Mouse (Mus musculus): ENCODE measurements at regions not wholly inside any gene's neighbourhood (a gene's known extent, or its start where the extent isn't known, plus 50 kb on each side); places are given as distances from the start of the nearest gene placed in this dataset.

- H3K4me1 ChIP-seq, result peaks cover 22% of the 10 kb centered on the region
- peak; percentile 93 for ATAC-seq (replicated peaks)
- peak overlapping the region; percentile 84 for H3K27ac ChIP-seq (replicated peaks)
These were observed 241.8 kb upstream of the Fbxo33 start for GRCm38 (mm10) chr12:59460997-59461961.

GRCm38 (mm10) chr12:59456175-59456851 is 236.8 kb upstream of the Fbxo33 start:
- ATAC-seq (replicated peaks), result no peak
- H3K36me3 ChIP-seq, result no peaks in the 10 kb centered on the region

More at GRCm38 (mm10) chr12:59460997-59461961, 241.8 kb upstream of the Fbxo33 start:
- WGBS, result 25% methylated on average over 10 of the region's 10 CpGs
- no peaks in the 10 kb centered on the region for H3K36me3 ChIP-seq
- H3K4me3 ChIP-seq, result no peak overlapping the region
- 0 out of 2 replicates have a peak overlapping the region, but pooled peaks have one; percentile 1 for H3K4me2 ChIP-seq (replicated peaks)
- no peaks in the 10 kb centered on the region for H3K27me3 ChIP-seq
- no peaks in the 10 kb centered on the region for H3K9me3 ChIP-seq
- H3K9ac ChIP-seq (replicated peaks), result no peak overlapping the region

GRCm38 (mm10) chr12:59415051-59415450 is 195.5 kb upstream of the Fbxo33 start:
- no peaks in the 10 kb centered on the region for H3K4me1 ChIP-seq
- no peak overlapping the region for H3K4me3 ChIP-seq
- H3K9ac ChIP-seq (replicated peaks), result no peak overlapping the region
- no peak for ATAC-seq (replicated peaks)
- no peaks in the 10 kb centered on the region for H3K36me3 ChIP-seq
- no peaks in the 10 kb centered on the region for H3K9me3 ChIP-seq
- H3K27ac ChIP-seq (replicated peaks), result no peak overlapping the region
- no peak overlapping the region for H3K4me2 ChIP-seq (replicated peaks)
- no peaks in the 10 kb centered on the region for H3K27me3 ChIP-seq
- 91% methylated on average over 6 of the region's 6 CpGs for WGBS

More at GRCm38 (mm10) chr12:59456175-59456851, 236.8 kb upstream of the Fbxo33 start:
- peaks cover 13% of the 10 kb centered on the region for H3K4me1 ChIP-seq
- WGBS, result 15% methylated on average over 5 of the region's 5 CpGs
- H3K27ac ChIP-seq (replicated peaks), result no peak overlapping the region; the same call in 1 of the 2 replicates
- no peaks in the 10 kb centered on the region for H3K27me3 ChIP-seq
- no peak overlapping the region for H3K4me3 ChIP-seq
- no peak overlapping the region for H3K4me2 ChIP-seq (replicated peaks)
- H3K9me3 ChIP-seq, result no peaks in the 10 kb centered on the region
- H3K9ac ChIP-seq (replicated peaks), result no peak overlapping the region

- no peak for ATAC-seq (replicated peaks)
- Histone ChIP-seq H3K4me2 (replicated peaks) (no peak overlapping the region), H3K36me3 (no peaks in the 10 kb centered on the region), H3K27me3 (no peaks in the 10 kb centered on the region), H3K9ac (replicated peaks) (no peak overlapping the region), H3K4me3 (no peak overlapping the region), H3K27ac (replicated peaks) (no peak overlapping the region), H3K4me1 (no peaks in the 10 kb centered on the region), H3K9me3 (no peaks in the 10 kb centered on the region)
- WGBS, result 12% methylated on average over 1 of the region's 1 CpGs
These were observed 192.0 kb upstream of the Fbxo33 start for GRCm38 (mm10) chr12:59411491-59411890.

- Histone ChIP-seq H3K4me3 (no peak overlapping the region), H3K4me2 (replicated peaks) (no peak overlapping the region), H3K9me3 (no peaks in the 10 kb centered on the region), H3K9ac (replicated peaks) (no peak overlapping the region), H3K27me3 (no peaks in the 10 kb centered on the region), H3K4me1 (no peaks in the 10 kb centered on the region), H3K27ac (replicated peaks) (no peak overlapping the region), H3K36me3 (no peaks in the 10 kb centered on the region)
- ATAC-seq (replicated peaks), result no peak
- 94% methylated on average over 3 of the region's 3 CpGs for WGBS
These were observed 171.6 kb upstream of the Fbxo33 start for GRCm38 (mm10) chr12:59391103-59391502.

GRCm38 (mm10) chr12:59382812-59383211 is 163.3 kb upstream of the Fbxo33 start:
- H3K27me3 ChIP-seq, result no peaks in the 10 kb centered on the region
- ATAC-seq (replicated peaks), result peak; percentile 35; the same call in 1 of the 2 replicates
- H3K9me3 ChIP-seq, result no peaks in the 10 kb centered on the region
- H3K9ac ChIP-seq (replicated peaks), result no peak overlapping the region
- H3K36me3 ChIP-seq, result no peaks in the 10 kb centered on the region
- WGBS, result 28% methylated on average over 3 of the region's 3 CpGs
- no peak overlapping the region for H3K4me2 ChIP-seq (replicated peaks)
- H3K27ac ChIP-seq (replicated peaks), result no peak overlapping the region
- no peak overlapping the region for H3K4me3 ChIP-seq
- H3K4me1 ChIP-seq, result no peaks in the 10 kb centered on the region

GRCm38 (mm10) chr12:59341586-59341985 is 122.1 kb upstream of the Fbxo33 start:
- Histone ChIP-seq H3K4me3 (no peak overlapping the region), H3K27me3 (no peaks in the 10 kb centered on the region), H3K36me3 (no peaks in the 10 kb centered on the region), H3K4me2 (replicated peaks) (no peak overlapping the region), H3K9ac (replicated peaks) (no peak overlapping the region), H3K9me3 (no peaks in the 10 kb centered on the region), H3K27ac (replicated peaks) (no peak overlapping the region), H3K4me1 (no peaks in the 10 kb centered on the region)
- 84% methylated on average over 2 of the region's 2 CpGs for WGBS
- no peak for ATAC-seq (replicated peaks)

GRCm38 (mm10) chr12:59330753-59331152 is 111.2 kb upstream of the Fbxo33 start:
- Histone ChIP-seq H3K27me3 (no peaks in the 10 kb centered on the region), H3K9me3 (no peaks in the 10 kb centered on the region), H3K36me3 (no peaks in the 10 kb centered on the region), H3K9ac (replicated peaks) (no peak overlapping the region), H3K4me1 (no peaks in the 10 kb centered on the region), H3K4me2 (replicated peaks) (no peak overlapping the region), H3K27ac (replicated peaks) (no peak overlapping the region), H3K4me3 (no peak overlapping the region)
- WGBS, result 23% methylated on average over 2 of the region's 2 CpGs
- peak; percentile 78 for ATAC-seq (replicated peaks)

- 75% methylated on average over 1 of the region's 1 CpGs for WGBS
- no peaks in the 10 kb centered on the region for H3K9me3 ChIP-seq
- no peaks in the 10 kb centered on the region for H3K4me1 ChIP-seq
- no peaks in the 10 kb centered on the region for H3K27me3 ChIP-seq
- H3K9ac ChIP-seq (replicated peaks), result no peak overlapping the region
- H3K36me3 ChIP-seq, result no peaks in the 10 kb centered on the region
- H3K4me3 ChIP-seq, result no peak overlapping the region
- H3K27ac ChIP-seq (replicated peaks), result no peak overlapping the region
- no peak for ATAC-seq (replicated peaks)
- no peak overlapping the region for H3K4me2 ChIP-seq (replicated peaks)
These were observed 93.2 kb upstream of the Fbxo33 start for GRCm38 (mm10) chr12:59312703-59313102.

- Histone ChIP-seq H3K4me2 (replicated peaks) (no peak overlapping the region), H3K9ac (replicated peaks) (no peak overlapping the region), H3K4me3 (no peak overlapping the region), H3K27ac (replicated peaks) (no peak overlapping the region), H3K36me3 (no peaks in the 10 kb centered on the region), H3K9me3 (no peaks in the 10 kb centered on the region), H3K4me1 (peaks cover 5% of the 10 kb centered on the region), H3K27me3 (no peaks in the 10 kb centered on the region)
- ATAC-seq (replicated peaks), result no peak
- 81% methylated on average over 1 of the region's 1 CpGs for WGBS
These were observed 88.4 kb upstream of the Fbxo33 start for GRCm38 (mm10) chr12:59307958-59308357.

GRCm38 (mm10) chr12:59304522-59304921 is 85.0 kb upstream of the Fbxo33 start:
- Histone ChIP-seq H3K36me3 (no peaks in the 10 kb centered on the region), H3K27ac (replicated peaks) (no peak overlapping the region), H3K4me3 (no peak overlapping the region), H3K27me3 (no peaks in the 10 kb centered on the region), H3K9ac (replicated peaks) (no peak overlapping the region), H3K9me3 (no peaks in the 10 kb centered on the region), H3K4me1 (peaks cover 5% of the 10 kb centered on the region), H3K4me2 (replicated peaks) (no peak overlapping the region)
- WGBS, result 35% methylated on average over 6 of the region's 6 CpGs
- ATAC-seq (replicated peaks), result peak; percentile 58; the same call in 1 of the 2 replicates

Measured in forebrain, embryonic 15.5 days (tissue).